Mouse (Mus musculus): ENCODE measurements at regions not wholly inside any gene's neighbourhood (a gene's known extent, or its start where the extent isn't known, plus 50 kb on each side); places are given as distances from the start of the nearest gene placed in this dataset.

- TF ChIP-seq POLR2A (IDR thresholded peaks at IDR 0.05; ENCODE audit: borderline replicate concordance, extremely low read depth, insufficient read depth, insufficient read length, poor library complexity, severe bottlenecking) (no peak), CTCF (IDR thresholded peaks at IDR 0.05; ENCODE audit: borderline replicate concordance, extremely low read depth, insufficient read depth, insufficient read length) (no peak)
Measured at GRCm38 (mm10) chr16:68898136-68898535, 965.4 kb downstream of the Speer2 start.

Data from brain, embryonic 14.5 days (tissue).